Mouse (Mus musculus): ENCODE data around the gene Pla2g2f. TPM values are rescaled to one million over a fixed set of nuclear protein-coding genes. Genes with fewer than 3 reads are reported as not detected.

The Pla2g2f gene
- polyA plus RNA-seq, 1 experiment from 2014 or later, result 0.20 TPM

GRCm38 (mm10) chr4:138725127-138725461, 32.3 kb downstream of the Pla2g2f start:
- DNase-seq (ENCODE audit: low spot score), result peak; percentile 88
- Histone ChIP-seq H3K4me3 (peak overlapping the region; percentile 49), H3K27ac (peak overlapping the region; percentile 86), H3K27me3 (ENCODE audit: insufficient read depth, poor library complexity, severe bottlenecking) (peaks cover 20% of the 10 kb centered on the region), H3K36me3 (no peaks in the 10 kb centered on the region), H3K4me1 (peaks cover 54% of the 10 kb centered on the region), H3K9me3 (no peaks in the 10 kb centered on the region)
- WGBS, result 7% methylated on average over 13 of the region's 13 CpGs

GRCm38 (mm10) chr4:138724354-138725126, 32.9 kb downstream of the Pla2g2f start, which contains the start of gene Pla2g2c:
Pla2g2c (plus strand) TSS chr4:138724792.
- Histone ChIP-seq H3K27me3 (ENCODE audit: insufficient read depth, poor library complexity, severe bottlenecking) (peaks cover 20% of the 10 kb centered on the region), H3K4me1 (peaks cover 55% of the 10 kb centered on the region), H3K27ac (peak within 1 kb of the TSS; percentile 86), H3K36me3 (no peaks in the 10 kb centered on the region), H3K9me3 (no peaks in the 10 kb centered on the region), H3K4me3 (peak within 1 kb of the TSS; percentile 49)
- DNase-seq (ENCODE audit: low spot score), result no peak
- WGBS, result 43% methylated on average over 18 of the region's 18 CpGs

GRCm38 (mm10) chr4:138723493-138724281, 33.7 kb downstream of the Pla2g2f start:
- Histone ChIP-seq H3K36me3 (no peaks in the 10 kb centered on the region), H3K4me1 (peaks cover 55% of the 10 kb centered on the region), H3K27me3 (ENCODE audit: insufficient read depth, poor library complexity, severe bottlenecking) (peaks cover 20% of the 10 kb centered on the region), H3K27ac (0 out of 2 replicates have a peak overlapping the region, but pooled peaks have one; percentile 47), H3K9me3 (no peaks in the 10 kb centered on the region), H3K4me3 (no peak overlapping the region)
- DNase-seq (ENCODE audit: low spot score), result no peak
- WGBS, result 47% methylated on average over 15 of the region's 15 CpGs

GRCm38 (mm10) chr4:138719264-138719596, 38.2 kb downstream of the Pla2g2f start:
- Histone ChIP-seq H3K27me3 (ENCODE audit: insufficient read depth, poor library complexity, severe bottlenecking) (peaks cover 20% of the 10 kb centered on the region), H3K9me3 (no peaks in the 10 kb centered on the region), H3K27ac (no peak overlapping the region), H3K4me3 (no peak overlapping the region), H3K36me3 (no peaks in the 10 kb centered on the region), H3K4me1 (peaks cover 35% of the 10 kb centered on the region)
- 73% methylated on average over 5 of the region's 5 CpGs for WGBS
- no peak for DNase-seq (ENCODE audit: low spot score)

- no peak for DNase-seq (ENCODE audit: low spot score)
- peaks cover 30% of the 10 kb centered on the region for H3K4me1 ChIP-seq
- no peaks in the 10 kb centered on the region for H3K9me3 ChIP-seq
- H3K36me3 ChIP-seq, result no peaks in the 10 kb centered on the region
- WGBS, result 77% methylated on average over 5 of the region's 5 CpGs
- H3K27me3 ChIP-seq (ENCODE audit: insufficient read depth, poor library complexity, severe bottlenecking), result peaks cover 20% of the 10 kb centered on the region
- H3K4me3 ChIP-seq, result no peak overlapping the region
- H3K27ac ChIP-seq, result no peak overlapping the region
These were observed 38.7 kb downstream of the Pla2g2f start for GRCm38 (mm10) chr4:138718586-138719263.

GRCm38 (mm10) chr4:138716697-138717096, 40.7 kb downstream of the Pla2g2f start:
- 78% methylated on average over 9 of the region's 9 CpGs for WGBS
- Histone ChIP-seq H3K4me1 (peaks cover 14% of the 10 kb centered on the region), H3K9me3 (no peaks in the 10 kb centered on the region)

GRCm38 (mm10) chr4:138714186-138714585, 43.2 kb downstream of the Pla2g2f start:
- 82% methylated on average over 1 of the region's 1 CpGs for WGBS
- Histone ChIP-seq H3K9me3 (no peaks in the 10 kb centered on the region), H3K4me1 (no peaks in the 10 kb centered on the region), H3K4me3 (no peak overlapping the region), H3K27me3 (ENCODE audit: insufficient read depth, poor library complexity, severe bottlenecking) (0 out of 2 replicates have a peak, but pooled peaks cover 9% of the 10 kb centered on the region), H3K27ac (no peak overlapping the region), H3K36me3 (no peaks in the 10 kb centered on the region)
- DNase-seq (ENCODE audit: low spot score), result no peak

More at GRCm38 (mm10) chr4:138716697-138717096, 40.7 kb downstream of the Pla2g2f start:
- no peak for DNase-seq (ENCODE audit: low spot score)
- Histone ChIP-seq H3K36me3 (no peaks in the 10 kb centered on the region), H3K4me3 (no peak overlapping the region), H3K27me3 (ENCODE audit: insufficient read depth, poor library complexity, severe bottlenecking) (peaks cover 11% of the 10 kb centered on the region; the same call in 1 of the 2 replicates), H3K27ac (no peak overlapping the region)

- no peaks in the 10 kb centered on the region for H3K9me3 ChIP-seq
- no peak for DNase-seq (ENCODE audit: low spot score)
- no peaks in the 10 kb centered on the region; the same call in 1 of the 2 replicates for H3K4me1 ChIP-seq
- no peak overlapping the region for H3K4me3 ChIP-seq
- 0 out of 2 replicates have a peak, but pooled peaks cover 9% of the 10 kb centered on the region for H3K27me3 ChIP-seq (ENCODE audit: insufficient read depth, poor library complexity, severe bottlenecking)
- WGBS, result 73% methylated on average over 8 of the region's 8 CpGs
- no peak overlapping the region for H3K27ac ChIP-seq
- H3K36me3 ChIP-seq, result no peaks in the 10 kb centered on the region
These were observed 44.8 kb downstream of the Pla2g2f start for GRCm38 (mm10) chr4:138712621-138713020.

- 82% methylated on average over 11 of the region's 11 CpGs for WGBS
- Histone ChIP-seq H3K27me3 (ENCODE audit: insufficient read depth, poor library complexity, severe bottlenecking) (0 out of 2 replicates have a peak, but pooled peaks cover 12% of the 10 kb centered on the region), H3K27ac (no peak overlapping the region), H3K36me3 (no peaks in the 10 kb centered on the region), H3K4me3 (no peak overlapping the region), H3K4me1 (no peaks in the 10 kb centered on the region; the same call in 1 of the 2 replicates), H3K9me3 (no peaks in the 10 kb centered on the region)
- DNase-seq (ENCODE audit: low spot score), result no peak
These were observed 45.3 kb downstream of the Pla2g2f start for GRCm38 (mm10) chr4:138712096-138712495.

- H3K36me3 ChIP-seq, result no peaks in the 10 kb centered on the region
- H3K4me1 ChIP-seq, result no peaks in the 10 kb centered on the region; the same call in 1 of the 2 replicates
- 59% methylated on average over 17 of the region's 17 CpGs for WGBS
- H3K27me3 ChIP-seq (ENCODE audit: insufficient read depth, poor library complexity, severe bottlenecking), result 0 out of 2 replicates have a peak, but pooled peaks cover 13% of the 10 kb centered on the region
- no peaks in the 10 kb centered on the region for H3K9me3 ChIP-seq
- H3K4me3 ChIP-seq, result no peak overlapping the region
- DNase-seq (ENCODE audit: low spot score), result no peak
- H3K27ac ChIP-seq, result no peak overlapping the region
These were observed 46.2 kb downstream of the Pla2g2f start for GRCm38 (mm10) chr4:138711051-138711820.

GRCm38 (mm10) chr4:138710633-138711032, 46.8 kb downstream of the Pla2g2f start:
- H3K4me3 ChIP-seq, result no peak overlapping the region
- 0 out of 2 replicates have a peak, but pooled peaks cover 13% of the 10 kb centered on the region for H3K27me3 ChIP-seq (ENCODE audit: insufficient read depth, poor library complexity, severe bottlenecking)
- H3K36me3 ChIP-seq, result no peaks in the 10 kb centered on the region
- H3K4me1 ChIP-seq, result no peaks in the 10 kb centered on the region; the same call in 1 of the 2 replicates
- no peak for DNase-seq (ENCODE audit: low spot score)
- WGBS, result 81% methylated on average over 11 of the region's 11 CpGs
- no peaks in the 10 kb centered on the region for H3K9me3 ChIP-seq
- H3K27ac ChIP-seq, result no peak overlapping the region

GRCm38 (mm10) chr4:138709944-138710343, 47.5 kb downstream of the Pla2g2f start:
- 0 out of 2 replicates have a peak, but pooled peaks cover 13% of the 10 kb centered on the region for H3K27me3 ChIP-seq (ENCODE audit: insufficient read depth, poor library complexity, severe bottlenecking)
- no peak overlapping the region for H3K4me3 ChIP-seq

More at GRCm38 (mm10) chr4:138709944-138710343, 47.5 kb downstream of the Pla2g2f start:
- H3K27ac ChIP-seq, result no peak overlapping the region
- H3K4me1 ChIP-seq, result no peaks in the 10 kb centered on the region; the same call in 1 of the 2 replicates
- no peaks in the 10 kb centered on the region for H3K9me3 ChIP-seq
- H3K36me3 ChIP-seq, result no peaks in the 10 kb centered on the region
- 72% methylated on average over 7 of the region's 7 CpGs for WGBS
- no peak for DNase-seq (ENCODE audit: low spot score)
